Mouse (Mus musculus) liver, embryonic 18 days (tissue): ENCODE measurements around the gene Ptpn21. TPM values are rescaled to one million over a fixed set of nuclear protein-coding genes. Genes with fewer than 3 reads are reported as not detected.

Experiments
- polyA plus RNA-seq: library from polyadenylated mRNA; depleted of rRNA; stranded (reverse); fragments of >200 nt; gene quantifications from 2 replicates; pipeline ENCODE4 v1.2.3, GENCODE M21; 2012; rRNA removed

Ptpn21 gene
- 3.5 and 4.1 TPM in 2 replicates for polyA plus RNA-seq

DNA sequence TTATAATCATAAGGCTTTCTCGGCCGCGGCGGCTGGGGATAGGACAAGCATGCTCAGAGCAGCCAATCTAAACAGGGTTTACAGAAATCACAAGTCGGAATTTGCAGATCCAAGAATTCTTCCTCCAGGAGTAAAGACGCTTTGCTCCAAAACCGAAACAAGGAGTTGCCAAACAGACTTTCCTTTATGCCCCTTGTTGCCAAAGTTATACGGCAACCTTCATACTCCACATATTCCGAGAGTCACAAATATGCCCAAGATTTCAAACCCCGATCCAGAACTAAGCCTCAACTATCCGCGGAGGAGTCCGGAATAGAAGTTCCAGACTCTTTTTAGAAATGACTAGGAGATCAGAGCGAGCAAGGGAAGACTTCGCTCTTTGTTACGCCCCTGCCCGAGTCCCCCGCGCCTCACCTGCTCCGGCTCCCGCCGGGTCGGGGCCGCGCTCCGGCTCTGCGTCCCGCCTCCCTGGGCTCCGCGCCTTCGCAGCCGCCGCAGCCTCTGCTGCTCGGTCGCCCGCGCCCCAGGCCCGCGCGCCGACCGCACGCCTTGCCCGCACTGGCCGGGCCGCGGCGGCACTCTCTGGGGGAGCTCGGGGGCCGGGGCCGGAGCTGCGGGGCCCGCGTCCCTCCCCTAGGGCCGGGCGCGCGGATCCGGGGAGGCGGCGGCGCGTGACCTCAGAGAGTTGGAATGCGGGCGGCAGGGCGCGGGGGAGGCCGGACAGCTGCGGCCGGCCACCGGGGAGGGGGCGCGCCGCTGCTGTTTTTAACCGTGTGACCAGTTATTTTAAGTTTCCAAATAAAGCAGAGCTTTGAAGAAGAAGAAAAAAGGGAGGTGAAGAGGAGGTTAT lies at the start of gene Ptpn21:
Gene Ptpn21, minus strand, starts transcription at position 455 of the 850 bp plus-strand sequence.

DNA sequence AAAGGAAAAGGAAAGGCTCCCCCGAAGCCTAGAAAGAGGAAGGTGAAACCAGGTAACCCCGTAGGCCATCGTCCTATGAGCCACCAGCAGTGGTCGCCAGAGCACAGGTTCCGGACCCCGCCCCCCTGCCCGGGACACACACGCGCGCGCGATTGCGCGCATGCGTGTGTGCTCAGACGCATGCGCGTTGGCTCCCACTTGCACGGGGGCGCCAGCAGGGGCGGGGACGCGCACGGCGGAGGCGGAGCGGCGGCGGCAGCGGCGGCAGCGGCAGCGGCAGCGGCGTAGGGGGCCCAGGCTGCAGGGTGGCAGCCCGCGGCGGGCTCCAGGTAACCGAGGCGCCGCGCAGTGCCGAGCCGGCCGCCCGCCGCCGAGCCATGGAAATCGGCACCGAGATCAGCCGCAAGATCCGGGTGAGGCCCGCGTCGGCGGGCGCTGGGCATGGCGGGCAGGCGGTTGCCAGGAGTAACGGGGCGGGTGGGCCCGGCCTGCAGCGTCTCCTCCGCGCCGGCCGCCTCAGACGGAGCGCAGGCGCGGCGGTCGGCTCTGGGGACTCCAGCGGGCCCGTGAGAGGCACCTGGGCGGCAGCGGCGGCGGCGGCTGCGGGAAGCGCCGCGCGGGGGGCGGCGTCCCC lies 9.7 kb upstream of the Ptpn21 start, which contains the start of gene Zc3h14:
Gene Zc3h14, plus strand, starts transcription at position 219 of the 634 bp plus-strand sequence.

DNA sequence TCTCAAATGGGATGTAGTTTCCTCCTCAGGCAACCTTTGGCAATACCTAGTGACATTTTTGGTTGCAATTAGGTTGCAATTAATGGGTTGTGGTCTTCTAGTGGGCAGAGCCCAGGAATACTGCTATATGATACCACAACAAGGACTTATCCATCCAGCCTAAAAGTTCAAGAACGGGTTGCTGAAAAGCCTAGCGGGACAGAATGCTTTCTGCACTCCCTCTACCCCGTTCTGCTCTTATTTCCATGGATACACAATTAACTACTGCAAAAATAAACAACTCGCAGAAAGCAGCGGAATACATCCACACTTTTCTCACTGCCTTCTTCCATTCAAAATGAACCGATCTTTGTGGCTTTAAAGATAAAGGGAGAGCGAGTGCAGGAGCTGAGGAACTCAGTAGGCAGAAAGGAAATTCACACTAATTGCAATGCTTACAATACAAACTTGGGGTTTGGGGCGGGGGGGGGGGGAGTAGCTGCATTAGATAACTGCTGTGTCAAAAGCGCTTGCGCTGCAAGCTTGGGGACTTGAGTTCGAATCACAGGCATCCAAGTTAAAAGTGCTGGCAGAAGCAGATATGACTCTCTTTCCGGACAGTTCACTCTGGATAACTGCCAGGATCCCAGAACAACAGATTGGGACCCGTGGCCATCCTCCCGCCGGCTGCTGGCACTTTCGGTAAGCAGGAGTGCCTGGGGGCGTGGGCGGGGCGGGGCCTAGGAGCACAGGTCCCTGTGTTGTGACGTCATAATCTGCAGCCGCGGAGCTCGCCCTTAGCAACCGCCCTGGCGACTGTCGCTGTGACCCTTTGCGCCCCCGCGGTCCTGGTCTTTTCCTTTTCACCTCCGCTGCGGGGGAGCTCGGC lies 109.6 kb downstream of the Ptpn21 start, which contains the start of gene Spata7:
Gene Spata7, plus strand, starts transcription at position 766 of the 868 bp plus-strand sequence.

Other genes with a start within 250 kb of the Ptpn21 start
- 0.05 TPM in 1 of 2 replicates, not detected in the other for gene Kcnk10, start 159.1 kb downstream of the Ptpn21 start, polyA plus RNA-seq
- gene Spata7, start 109.2 kb downstream of the Ptpn21 start, polyA plus RNA-seq = 1.3 TPM in 2 replicates
- 33.2 and 35.1 TPM in 2 replicates for gene Zc3h14, start 9.6 kb upstream of the Ptpn21 start, polyA plus RNA-seq
- gene Eml5, start 164.1 kb upstream of the Ptpn21 start, polyA plus RNA-seq = 2.3 and 2.7 TPM in 2 replicates
- 3.2 and 3.5 TPM in 2 replicates for gene Ttc8, start 183.2 kb upstream of the Ptpn21 start, polyA plus RNA-seq